Mouse (Mus musculus) ES-CJ7 (cell line): Measurements from ENCODE around the gene Lrrc32.
A peak's percentile ranks its signal among the peaks of the same experiment; 100 is the strongest.

ENCODE experiments used
- DNase-seq: peaks from one replicate; pipeline ENCODE4 v3.0.0; 2011; ENCODE audit warnings: low read depth, low spot score

The Lrrc32 gene

GRCm38 (mm10) chr7:98489131-98489530 lies at the start of gene Lrrc32:
TSS of gene Lrrc32 (plus strand) at chr7:98489283.
- DNase-seq: no peak

- no peak for DNase-seq
These were observed 49.1 kb upstream of the Lrrc32 start, which contains the start of gene Gucy2d for GRCm38 (mm10) chr7:98439956-98440466. TSS of gene Gucy2d (plus strand) at chr7:98440416.

- DNase-seq: no peak
These were observed 42.2 kb upstream of the Lrrc32 start for GRCm38 (mm10) chr7:98446873-98447272.

GRCm38 (mm10) chr7:98447585-98448308 lies 41.3 kb upstream of the Lrrc32 start:
- DNase-seq: peak; percentile 60

- DNase-seq: no peak
These were observed 40.8 kb upstream of the Lrrc32 start for GRCm38 (mm10) chr7:98448309-98448630.

GRCm38 (mm10) chr7:98449696-98450095 lies 39.4 kb upstream of the Lrrc32 start:
- no peak for DNase-seq

GRCm38 (mm10) chr7:98454397-98455120 lies 34.5 kb upstream of the Lrrc32 start:
- DNase-seq: no peak

GRCm38 (mm10) chr7:98460319-98460718 lies 28.8 kb upstream of the Lrrc32 start:
- no peak for DNase-seq

GRCm38 (mm10) chr7:98469089-98469488 lies 20.0 kb upstream of the Lrrc32 start:
- no peak for DNase-seq

GRCm38 (mm10) chr7:98472529-98472928 lies 16.6 kb upstream of the Lrrc32 start:
- DNase-seq: no peak

GRCm38 (mm10) chr7:98474558-98474957 lies 14.5 kb upstream of the Lrrc32 start:
- no peak for DNase-seq

- DNase-seq: no peak
These were observed 11.9 kb upstream of the Lrrc32 start for GRCm38 (mm10) chr7:98477153-98477552.

- DNase-seq: no peak
These were observed 8.6 kb upstream of the Lrrc32 start for GRCm38 (mm10) chr7:98480481-98480880.

GRCm38 (mm10) chr7:98481066-98481734 lies 7.9 kb upstream of the Lrrc32 start:
- DNase-seq: peak; percentile 62

GRCm38 (mm10) chr7:98481861-98482260 lies 7.2 kb upstream of the Lrrc32 start:
- no peak for DNase-seq

GRCm38 (mm10) chr7:98482551-98483267 lies 6.4 kb upstream of the Lrrc32 start:
- DNase-seq: no peak

- DNase-seq: no peak
These were observed 5.8 kb upstream of the Lrrc32 start for GRCm38 (mm10) chr7:98483268-98483607.

GRCm38 (mm10) chr7:98484878-98485277 lies 4.2 kb upstream of the Lrrc32 start:
- no peak for DNase-seq

GRCm38 (mm10) chr7:98485508-98485907 lies 3.6 kb upstream of the Lrrc32 start:
- no peak for DNase-seq

GRCm38 (mm10) chr7:98486471-98486917 lies 2.6 kb upstream of the Lrrc32 start:
- DNase-seq: no peak

GRCm38 (mm10) chr7:98487202-98487980 lies 1.7 kb upstream of the Lrrc32 start:
- DNase-seq: no peak
